In genomic region chr3:52889156-52889715, GRCm38 (mm10) we compare ENCODE assay signal across 17 mouse cellular contexts.
DNase-seq lines count a peak whose midpoint lies in the region; ATAC-seq and TF ChIP-seq lines count a peak whose summit lies in the region.
"Had no signal": no experiment of that assay in that cellular context is flagged by ENCODE, and none has a peak within 500 bp of the region (broad histone marks: within the 10 kb centered on the region; RNA-seq: fewer than 3 reads in every experiment).

No protein-coding gene starts in this region.

- ATAC-seq in inflammation-experienced regulatory T-cells, adult 6 months: no peak
- ATAC-seq: forebrain, embryonic 13.5 days; hindbrain, postnatal 0 days; midbrain, embryonic 15.5 days had no signal

- no peak for TF ChIP-seq CTCF in lung, adult 2 months (IDR thresholded peaks at IDR 0.05; ENCODE audit: insufficient read depth, low read length)

- no peak for TF ChIP-seq POLR2A in lung, adult 2 months (IDR thresholded peaks at IDR 0.05; ENCODE audit: borderline replicate concordance, extremely low read depth, low read depth, low read length)

- WGBS in lung, adult 2 months: 22% methylated on average over 4 of the region's 4 CpGs

- peaks cover 6% of the 10 kb centered on the region; the same call in 1 of the 2 replicates for H3K4me1 ChIP-seq in lung, adult 2 months (ENCODE audit: control insufficient read depth, insufficient read depth, low read length)
- H3K4me1 ChIP-seq: forebrain, embryonic 13.5 days; kidney, embryonic 15.5 days; midbrain, embryonic 15.5 days had no signal

- no peak overlapping the region for H3K4me3 ChIP-seq in lung, adult 2 months (replicated peaks; ENCODE audit: extremely low read depth, low read depth, low read length)
- H3K4me3 ChIP-seq: forebrain, embryonic 13.5 days; kidney, embryonic 15.5 days; layer of hippocampus, adult 2 months; left cerebral cortex, adult 2 months; midbrain, embryonic 15.5 days had no signal

- DNase-seq in adrenal gland, postnatal 10 days: peak; percentile 31
- DNase-seq in adrenal gland, postnatal 4 days (ENCODE audit: low spot score in 2 of 2): no peak
- peak; percentile 76 for DNase-seq in 416B (ENCODE audit: low read depth)
- peak; percentile 56 for DNase-seq in fibroblast of lung, adult 2 months (ENCODE audit: low read depth)
- peak; percentile 43 for DNase-seq in lung, adult 2 months
- DNase-seq in frontal cortex, adult 2 months (ENCODE audit: extremely low spot score in 1 of 2, low spot score in 1 of 2): no peak
- DNase-seq in cerebellum, adult 18-20 months: no peak
- DNase-seq: B cell, adult 2 months; cerebellum, adult 2 months; right cerebral cortex, postnatal 25 days had no signal

Comparison
In these comparisons a context has a peak if more than half of its experiments do, and no peak if none do; other contexts are left out.
1. DNase-seq: peak in adrenal gland, postnatal 10 days (single experiment), 416B (single experiment), fibroblast of lung, adult 2 months (single experiment) and lung, adult 2 months (single experiment); none in adrenal gland, postnatal 4 days (0 of 2), frontal cortex, adult 2 months (0 of 2) and cerebellum, adult 18-20 months (0 of 2).